Mouse (Mus musculus) cerebellum, adult 2 months (tissue): Measurements from ENCODE around the gene Hspg2.

Experiments used
- CTCF ChIP-seq: fragments of 200-500 bp; IDR thresholded peaks from 2 replicates; pipeline ENCODE4 v1.5.1; 2011; ENCODE audit warnings: low read depth, mild to moderate bottlenecking, control low read depth, low read length, moderate library complexity, borderline replicate concordance; ENCODE audit not compliant: insufficient read depth
- POLR2A ChIP-seq: fragments of 200-500 bp; IDR thresholded peaks from 2 replicates; pipeline ENCODE4 v1.6.1; 2011; ENCODE audit warnings: low read length, control low read depth, borderline replicate concordance; ENCODE audit not compliant: insufficient read depth

DNA sequence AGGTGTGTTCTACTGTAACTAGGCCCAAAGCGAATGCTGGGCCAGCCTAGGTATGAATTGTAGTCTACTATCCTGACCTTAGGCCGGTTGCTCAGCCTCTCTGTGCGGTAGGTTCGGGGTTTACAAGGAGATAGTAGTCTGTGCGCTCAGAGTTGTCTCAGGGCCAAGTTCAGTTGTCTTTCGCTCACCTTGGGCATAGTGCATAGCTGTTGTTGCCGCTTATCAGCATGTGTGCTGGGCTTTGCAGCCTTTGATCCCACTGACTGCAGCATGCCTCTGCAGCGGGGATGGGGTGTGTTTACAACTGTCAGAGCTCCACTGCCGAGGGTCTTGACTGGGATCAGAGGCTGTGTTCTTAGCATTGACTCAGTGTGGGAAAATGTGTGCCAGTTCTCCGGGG lies 74.4 kb downstream of the Hspg2 start:
- no peak for TF ChIP-seq POLR2A
- no peak for TF ChIP-seq CTCF
